Mouse (Mus musculus): ENCODE measurements around the gene Maml1. TPM values are rescaled to one million over a fixed set of nuclear protein-coding genes. Genes with fewer than 3 reads are reported as not detected.
A peak's percentile ranks its signal among the peaks of the same experiment; 100 is the strongest.

The Maml1 gene
- polyA plus RNA-seq, 2 experiments from 2014 or later, result 4.0 to 5.5 TPM

GRCm38 (mm10) chr11:50238821-50239791 lies 53.0 kb downstream of the Maml1 start:
- no peak for ATAC-seq

- no peak for ATAC-seq
Observed at GRCm38 (mm10) chr11:50238324-50238723, 53.8 kb downstream of the Maml1 start, which contains the start of gene Ltc4s. TSS of gene Ltc4s (minus strand) at chr11:50238616.

DNA sequence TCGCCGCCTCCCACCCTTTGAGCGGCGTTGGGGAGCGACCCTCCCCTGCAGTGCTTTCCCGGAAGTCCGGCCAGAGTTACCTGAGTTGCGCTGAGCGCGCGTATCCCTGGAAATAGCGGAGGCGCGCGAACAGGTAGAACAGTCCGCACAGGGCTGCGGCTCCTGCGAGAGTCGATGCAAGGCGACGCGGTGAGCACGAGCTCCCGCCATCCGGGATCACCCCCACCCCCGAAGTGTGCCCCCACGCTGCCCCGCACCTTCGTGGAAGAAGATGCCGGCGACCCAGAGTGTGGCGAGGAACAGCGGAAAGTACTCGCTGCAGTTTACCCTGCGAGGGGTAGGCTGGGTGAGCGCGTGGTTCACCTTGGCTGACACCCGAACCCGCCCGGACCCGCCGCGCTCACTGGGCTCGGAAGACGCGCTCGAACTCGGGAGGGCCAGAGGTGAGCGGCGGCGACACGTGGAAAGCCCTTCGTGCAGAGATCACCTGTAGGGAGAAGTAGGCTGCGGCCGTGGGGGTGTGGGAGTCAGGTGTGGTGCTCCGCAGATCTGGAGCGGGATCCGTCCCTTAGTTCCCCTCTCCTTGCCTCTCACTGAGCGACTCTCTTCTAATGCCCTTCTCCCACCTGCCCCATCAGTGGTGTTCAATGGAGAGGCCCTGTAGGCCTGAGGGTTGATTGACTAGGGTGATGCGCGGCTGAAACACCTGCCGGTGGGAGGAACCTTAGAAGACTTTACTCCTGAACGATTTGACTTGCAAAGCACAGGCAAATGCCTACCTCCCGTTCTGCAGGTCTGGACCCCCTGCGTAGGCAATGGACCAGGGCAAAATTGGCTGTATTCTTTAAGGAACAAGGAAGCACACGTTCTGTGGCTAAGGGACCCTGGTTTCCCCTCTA lies 54.9 kb downstream of the Maml1 start:
- ATAC-seq, result peak; percentile 6

- peak; percentile 91 for ATAC-seq
Observed at GRCm38 (mm10) chr11:50236540-50236936, 55.6 kb downstream of the Maml1 start.

- no peak for ATAC-seq
Observed at GRCm38 (mm10) chr11:50234606-50235005, 57.5 kb downstream of the Maml1 start.

- ATAC-seq, result no peak
Observed at GRCm38 (mm10) chr11:50233993-50234392, 58.1 kb downstream of the Maml1 start.

DNA sequence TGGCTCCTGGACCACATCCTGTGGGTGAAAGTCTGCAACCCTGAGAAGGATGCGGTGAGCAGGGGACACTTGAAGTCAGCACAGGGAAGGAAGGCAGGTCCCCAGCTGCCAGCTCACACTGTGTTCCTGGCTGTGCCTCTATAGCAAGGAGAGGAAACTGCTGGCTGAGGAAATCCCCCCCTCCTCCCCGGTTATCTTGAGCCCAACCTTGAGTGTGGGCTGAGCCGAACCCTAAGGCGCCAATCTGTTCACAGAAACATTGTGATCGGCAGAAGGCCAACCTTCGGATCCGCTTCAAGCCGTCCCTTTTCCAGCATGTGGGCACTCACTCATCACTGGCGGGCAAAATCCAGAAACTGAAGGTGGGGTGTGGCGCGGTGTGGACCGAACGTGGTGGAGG lies 59.1 kb downstream of the Maml1 start:
- ATAC-seq, result no peak

DNA sequence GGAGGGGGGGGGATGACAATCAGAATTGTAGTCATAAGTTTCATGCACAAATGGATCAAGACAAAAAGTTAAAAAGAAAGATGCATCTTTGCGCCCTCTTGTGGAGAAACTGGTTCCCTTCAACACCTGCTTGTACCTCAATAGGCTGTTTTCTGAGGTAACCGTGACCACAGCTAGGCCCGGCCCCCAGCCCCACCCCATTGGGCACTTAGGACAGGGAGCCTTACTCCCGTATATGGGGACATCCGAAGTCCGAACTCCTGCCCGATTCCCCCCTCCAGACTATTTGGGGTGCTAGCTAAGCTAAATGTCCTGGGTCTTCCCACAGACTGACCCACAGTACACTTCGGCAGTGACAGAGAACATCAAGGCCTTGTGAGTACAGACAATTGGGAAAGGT lies 60.7 kb downstream of the Maml1 start:
- ATAC-seq, result peak; percentile 51

- peak; percentile 29 for ATAC-seq
Observed at GRCm38 (mm10) chr11:50230481-50231304, 61.4 kb downstream of the Maml1 start.

DNA sequence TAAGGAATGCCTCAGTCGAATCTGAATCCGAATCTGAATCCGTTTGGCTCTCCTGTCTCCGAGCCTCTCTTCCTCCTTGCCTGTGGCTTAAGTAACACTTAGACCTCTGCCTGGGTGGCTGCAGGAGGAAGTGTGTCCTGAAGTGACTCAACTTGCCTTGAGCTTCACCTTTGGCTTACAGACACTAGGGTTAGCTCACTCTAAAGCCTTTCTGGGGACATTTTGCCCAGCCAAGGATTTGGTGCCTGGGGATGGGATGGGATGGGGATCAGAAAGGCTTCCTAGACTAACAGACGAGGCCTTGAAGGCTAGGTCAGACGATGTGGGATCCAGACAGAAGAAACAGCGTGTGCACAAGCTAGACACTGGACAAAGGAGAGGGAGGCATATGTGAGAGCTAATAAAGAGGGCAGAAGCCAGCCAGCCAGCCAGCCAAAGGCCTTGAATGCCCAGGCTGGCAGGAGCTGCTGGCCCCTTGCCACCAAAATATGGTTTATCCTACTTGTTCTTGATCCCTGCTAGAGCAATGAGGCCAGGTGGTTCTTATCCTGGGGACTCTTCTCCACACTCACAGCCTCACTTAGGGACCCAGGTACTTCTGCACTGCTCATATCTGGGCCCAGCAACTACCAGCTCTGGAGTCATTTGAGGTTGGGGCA lies 62.7 kb downstream of the Maml1 start:
- no peak for ATAC-seq

- ATAC-seq, result no peak
Observed at GRCm38 (mm10) chr11:50228772-50229171, 63.3 kb downstream of the Maml1 start.

DNA sequence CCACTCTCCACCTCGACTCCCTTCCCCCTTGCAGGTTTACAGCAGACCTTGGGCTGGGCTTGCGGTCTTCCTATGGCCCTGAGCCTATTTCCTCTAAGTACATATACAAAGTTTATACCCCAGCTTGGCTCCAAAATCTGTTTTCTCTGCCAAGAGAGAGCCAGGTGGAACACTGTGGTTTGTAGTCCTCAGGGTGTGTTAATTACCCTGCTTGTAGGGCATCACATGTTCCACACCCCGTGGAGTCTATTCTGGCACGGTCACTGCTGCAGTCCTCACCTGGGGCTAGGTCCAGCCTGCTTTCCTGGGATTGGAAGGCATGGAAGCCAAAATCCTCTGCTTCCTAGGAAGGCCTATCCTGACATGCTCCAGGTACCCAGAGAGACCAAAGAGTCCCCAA lies 64.4 kb downstream of the Maml1 start:
- ATAC-seq, result no peak

DNA sequence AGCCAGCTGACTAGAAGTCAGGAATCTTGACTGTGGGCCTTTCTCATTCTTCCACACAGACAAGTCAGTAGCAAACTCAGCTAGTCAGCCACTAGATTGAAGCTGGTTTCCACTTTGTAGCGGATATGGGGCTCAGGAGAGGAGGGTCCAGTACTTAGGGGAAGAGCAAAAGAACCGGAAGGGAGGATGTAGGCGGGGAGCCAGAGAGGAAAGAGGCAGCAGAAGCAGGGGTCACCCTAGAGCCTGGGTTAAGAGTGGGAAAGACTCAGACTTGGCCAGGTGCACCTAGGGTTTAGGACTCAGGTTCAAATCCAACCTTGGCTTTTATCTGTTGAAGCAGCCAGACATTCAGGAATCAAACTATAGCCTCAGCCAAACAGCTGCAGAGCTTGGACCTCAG lies 64.9 kb downstream of the Maml1 start:
- ATAC-seq, result no peak

DNA sequence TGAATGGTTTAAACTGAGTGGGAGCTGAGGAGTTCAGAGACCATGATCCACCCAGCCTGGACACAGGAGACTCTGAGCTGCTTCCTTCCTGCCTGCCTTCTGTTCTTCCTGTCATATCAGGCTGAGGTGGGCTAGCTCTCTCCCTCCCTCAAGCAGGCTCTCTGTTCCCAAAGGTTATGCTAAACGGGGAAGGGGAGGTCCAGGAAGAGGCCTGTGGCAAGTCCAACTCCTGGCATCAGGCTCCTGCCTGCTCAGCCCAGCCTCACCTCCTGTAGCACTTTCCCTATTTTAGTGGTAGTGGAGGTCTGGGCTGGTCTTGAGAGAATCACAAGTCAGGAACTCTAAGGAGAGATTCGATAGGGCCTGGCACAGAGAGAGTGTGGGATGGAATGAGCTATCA lies 65.7 kb downstream of the Maml1 start:
- ATAC-seq, result no peak

DNA sequence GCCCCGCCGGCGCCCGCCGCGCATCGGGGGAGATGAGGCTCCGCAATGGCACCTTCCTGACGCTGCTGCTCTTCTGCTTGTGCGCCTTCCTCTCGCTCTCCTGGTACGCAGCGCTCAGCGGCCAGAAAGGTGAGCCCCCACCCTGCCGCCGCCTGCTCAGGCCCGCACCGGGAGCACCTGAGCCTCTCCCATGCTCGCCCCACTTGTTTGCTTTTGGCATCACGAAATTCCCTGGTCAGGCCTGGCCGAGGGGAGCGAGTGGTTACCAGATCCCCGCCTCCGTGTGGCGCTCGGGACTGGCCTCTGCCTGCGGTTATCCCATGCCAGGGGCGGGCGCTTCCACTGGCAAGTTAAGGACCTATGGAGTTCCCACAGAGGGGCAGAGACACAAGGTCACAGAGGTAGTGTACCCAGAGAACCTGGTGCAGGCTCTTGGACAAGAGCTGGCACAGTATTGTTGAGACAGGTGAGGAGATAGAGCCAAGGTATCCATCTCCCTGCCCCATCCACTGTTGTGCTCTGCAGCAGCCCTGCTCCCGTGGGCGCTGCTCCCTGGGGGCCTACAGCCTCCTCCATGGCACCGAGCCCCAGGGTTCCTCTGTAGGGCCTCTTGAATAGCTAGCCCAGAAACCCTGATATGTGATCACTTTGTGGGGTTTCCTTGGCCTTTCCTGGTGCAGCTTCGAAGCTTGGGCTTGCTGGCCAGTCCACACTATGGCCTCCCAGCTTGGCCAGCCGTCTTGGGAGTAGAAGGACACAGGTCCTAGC lies 66.3 kb downstream of the Maml1 start:
- peak; percentile 8 for ATAC-seq

- peak; percentile 47 for ATAC-seq
Observed at GRCm38 (mm10) chr11:50224671-50225530, 67.2 kb downstream of the Maml1 start.

DNA sequence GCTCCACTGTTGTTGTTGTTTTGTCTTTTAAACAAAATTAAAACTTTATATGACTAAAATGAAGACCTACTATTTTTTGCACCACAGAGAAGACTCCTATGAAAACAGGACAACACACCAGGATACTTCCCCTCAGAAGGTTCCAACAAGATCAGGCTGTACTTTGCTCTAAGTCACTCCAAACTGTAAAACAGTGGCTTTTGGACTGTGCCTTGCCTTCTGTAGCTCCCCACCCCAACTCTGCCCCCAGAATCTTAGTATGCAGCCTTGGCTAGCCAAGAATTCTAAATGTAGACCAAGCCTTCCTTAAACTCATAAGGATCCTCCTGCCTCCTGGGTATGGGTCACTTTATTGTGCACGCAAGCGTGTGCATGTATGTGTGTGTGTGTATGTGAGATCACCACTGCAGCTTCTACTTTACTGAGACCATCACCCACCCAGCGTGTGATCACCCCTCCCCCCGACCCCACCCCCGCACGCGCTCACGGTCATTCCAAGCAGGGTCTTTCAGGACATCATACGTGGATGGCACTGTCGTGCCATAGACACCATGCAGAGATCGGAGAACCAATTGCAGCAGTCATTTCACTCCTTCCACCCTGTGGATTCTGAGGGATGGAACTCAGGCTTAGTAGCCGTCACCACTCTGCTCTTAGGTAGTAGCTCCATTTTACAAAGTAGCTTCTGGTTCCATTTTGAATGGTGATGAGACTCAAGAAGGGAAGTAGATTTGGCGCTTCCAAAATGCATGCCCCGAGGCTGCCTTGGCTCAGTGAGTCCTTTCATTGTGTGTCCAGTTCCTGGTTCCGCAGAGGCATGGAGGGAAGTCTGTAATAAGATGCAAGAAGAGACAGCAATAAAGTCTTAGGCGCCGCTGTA lies 68.1 kb downstream of the Maml1 start:
- peak; percentile 14 for ATAC-seq

DNA sequence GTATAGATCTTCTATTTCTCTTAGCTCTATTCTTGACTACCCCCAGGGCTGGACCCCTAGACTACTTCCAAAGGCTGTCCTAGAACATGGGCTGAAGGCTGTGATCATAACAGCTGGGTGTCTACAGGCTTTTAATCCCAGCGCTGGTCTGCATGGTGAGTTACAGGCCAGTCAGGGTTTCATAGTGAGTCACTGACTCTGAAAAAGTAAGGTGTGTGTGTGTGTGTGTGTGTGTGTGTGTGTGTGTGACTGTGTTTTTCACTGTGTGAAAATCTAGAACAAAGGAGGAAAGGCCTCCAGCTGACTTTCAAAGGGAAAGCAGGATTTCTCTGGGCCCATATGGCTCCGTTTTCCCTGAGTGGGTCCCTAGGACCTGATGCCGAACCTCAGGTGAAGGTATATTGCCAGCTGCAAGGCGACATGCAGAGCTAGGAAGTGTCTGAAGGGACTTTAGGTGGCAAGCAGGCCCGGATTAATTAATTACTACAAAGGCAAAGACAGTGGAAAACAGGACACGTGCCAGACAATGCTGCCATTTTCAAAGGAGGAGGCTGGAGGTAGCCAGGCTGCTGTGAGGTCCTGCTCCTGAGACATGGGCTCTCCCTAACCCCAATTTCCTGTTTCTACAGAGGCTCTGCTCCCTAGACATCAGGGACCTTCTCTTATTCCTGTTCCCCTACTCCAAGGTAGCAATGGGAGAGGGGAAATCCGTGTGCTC lies 69.4 kb downstream of the Maml1 start:
- no peak for ATAC-seq

Measured in activated CD4-positive, CD25-positive, alpha-beta regulatory T cell, adult 4 months (primary cell).